Mouse (Mus musculus) ES-Bruce4 (cell line): Measurements from ENCODE around the gene Dll4. TPM values are rescaled to one million over a fixed set of nuclear protein-coding genes. Genes with fewer than 3 reads are reported as not detected.

ENCODE experiments used
- H3K27ac ChIP-seq: 2 replicates; pipeline ENCODE4 v1.5.1; 2012; ENCODE audit warnings: low read length, inconsistent platforms; ENCODE audit not compliant: insufficient read depth
- H3K27me3 ChIP-seq: 2 replicates; pipeline ENCODE4 v1.6.1; 2012; ENCODE audit warnings: mild to moderate bottlenecking, low read length, inconsistent platforms; ENCODE audit not compliant: control insufficient read depth, poor library complexity, insufficient read depth, severe bottlenecking
- H3K36me3 ChIP-seq: 2 replicates; pipeline ENCODE4 v1.6.1; 2012; ENCODE audit warnings: inconsistent platforms, mild to moderate bottlenecking, low read length, moderate library complexity; ENCODE audit not compliant: control insufficient read depth, poor library complexity, insufficient read depth, severe bottlenecking
- H3K4me1 ChIP-seq: one replicate; pipeline ENCODE4 v1.8.1; 2011; ENCODE audit warnings: low read length; ENCODE audit not compliant: control insufficient read depth, insufficient read depth
- H3K4me3 ChIP-seq: 2 replicates; pipeline ENCODE4 v1.5.1; 2011; ENCODE audit warnings: low read depth, mild to moderate bottlenecking, low read length
- H3K9ac ChIP-seq: 2 replicates; pipeline ENCODE4 v1.6.1; 2012; ENCODE audit warnings: low read depth, mild to moderate bottlenecking, inconsistent platforms; ENCODE audit not compliant: poor library complexity, severe bottlenecking
- H3K9me3 ChIP-seq: replicated peaks from 2 replicates; pipeline ENCODE4 v1.6.1; 2012; ENCODE audit warnings: mild to moderate bottlenecking, low read length, inconsistent platforms; ENCODE audit not compliant: control insufficient read depth, poor library complexity, insufficient read depth, severe bottlenecking
- CTCF ChIP-seq: IDR thresholded peaks from one replicate; pipeline ENCODE4 v1.8.1; 2011; ENCODE audit warnings: low read depth, low read length
- EP300 ChIP-seq: IDR thresholded peaks from 2 replicates; pipeline ENCODE4 v1.6.1; 2011; ENCODE audit warnings: low read depth, low read length; ENCODE audit not compliant: insufficient read depth
- POLR2A ChIP-seq: IDR thresholded peaks from one replicate; pipeline ENCODE4 v1.8.1; 2011; ENCODE audit warnings: low read length; ENCODE audit not compliant: insufficient read depth
- polyA plus RNA-seq: library from polyadenylated mRNA; stranded (reverse); fragments of >200 nt; gene quantifications from 2 replicates; pipeline ENCODE4 v1.2.4, GENCODE M21; 2011; ENCODE audit warnings: low read depth; ENCODE audit not compliant: missing spikeins, insufficient read depth, insufficient read length

Gene Dll4
- polyA plus RNA-seq, 1 experiment: not detected

DNA sequence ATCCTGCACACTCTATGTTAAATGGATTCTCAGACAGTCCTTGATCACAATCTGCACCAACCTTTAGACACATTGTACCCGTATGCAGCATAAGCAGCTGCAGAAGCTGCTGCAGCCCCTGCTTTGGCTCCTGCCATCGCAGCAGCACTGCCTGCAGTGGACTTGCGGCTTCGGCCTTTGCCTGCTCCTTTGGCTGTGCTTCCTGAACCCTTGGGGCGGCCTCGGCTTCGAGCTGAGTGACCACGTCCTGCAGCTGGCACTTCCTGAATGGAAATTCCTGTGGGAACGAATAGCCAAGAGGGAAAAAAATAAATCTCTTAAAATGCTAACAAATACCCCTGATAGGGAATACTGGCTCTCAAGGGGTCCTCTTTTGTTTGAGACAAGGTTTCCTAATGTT lies 51.7 kb downstream of the Dll4 start:
- Histone ChIP-seq H3K9ac (no peak overlapping the region), H3K36me3 (peaks cover 51% of the 10 kb centered on the region), H3K4me1 (no peaks in the 10 kb centered on the region), H3K27ac (no peak overlapping the region), H3K4me3 (no peak overlapping the region), H3K9me3 (no peaks in the 10 kb centered on the region), H3K27me3 (no peaks in the 10 kb centered on the region)
- TF ChIP-seq EP300 (no peak), POLR2A (no peak), CTCF (no peak)

DNA sequence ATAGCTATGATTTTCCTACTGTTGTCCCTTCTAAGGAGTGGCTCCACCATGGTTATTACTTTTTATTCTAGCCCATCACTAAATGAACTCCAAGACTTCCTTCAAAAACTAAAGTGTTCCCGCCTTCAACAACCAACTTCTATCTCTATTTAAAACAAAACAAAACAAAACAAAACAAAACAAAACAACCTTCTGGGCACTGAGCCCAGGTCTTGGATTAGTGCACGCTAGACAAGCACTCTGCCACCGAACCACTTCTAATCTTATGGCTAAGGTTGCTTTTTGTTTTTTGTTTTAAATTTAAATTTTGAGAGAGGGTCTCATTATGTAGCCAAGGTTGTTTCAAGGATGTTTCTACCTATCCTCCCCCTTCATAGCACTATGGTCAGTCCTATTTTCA lies 52.2 kb downstream of the Dll4 start:
- no peak for TF ChIP-seq CTCF
- TF ChIP-seq POLR2A: no peak
- TF ChIP-seq EP300: no peak
- Histone ChIP-seq H3K4me3 (no peak overlapping the region), H3K27ac (no peak overlapping the region), H3K36me3 (peaks cover 50% of the 10 kb centered on the region), H3K4me1 (no peaks in the 10 kb centered on the region), H3K9ac (no peak overlapping the region), H3K27me3 (no peaks in the 10 kb centered on the region), H3K9me3 (no peaks in the 10 kb centered on the region)

- no peak overlapping the region for H3K4me3 ChIP-seq
- no peaks in the 10 kb centered on the region for H3K9me3 ChIP-seq
- no peak overlapping the region for H3K27ac ChIP-seq
- no peaks in the 10 kb centered on the region for H3K4me1 ChIP-seq
- H3K27me3 ChIP-seq: no peaks in the 10 kb centered on the region
- no peak overlapping the region for H3K9ac ChIP-seq
- no peak for TF ChIP-seq EP300
- no peak for TF ChIP-seq CTCF
- TF ChIP-seq POLR2A: no peak
- peaks cover 57% of the 10 kb centered on the region for H3K36me3 ChIP-seq
These were observed 53.9 kb downstream of the Dll4 start for GRCm38 (mm10) chr2:119379455-119379854.

Other genes with a start within 250 kb of the Dll4 start
- 117 and 128 TPM in 2 replicates for gene Rad51, start 213.0 kb upstream of the Dll4 start, polyA plus RNA-seq
- 22.0 and 25.4 TPM in 2 replicates for gene Rmdn3, start 168.8 kb upstream of the Dll4 start, polyA plus RNA-seq
- 2.2 and 6.0 TPM in 2 replicates for gene Gchfr, start 158.0 kb upstream of the Dll4 start, polyA plus RNA-seq
- gene Gm14137, start 151.3 kb upstream of the Dll4 start, polyA plus RNA-seq: 0.21 TPM in 1 of 2 replicates, not detected in the other
- 11.9 and 13.4 TPM in 2 replicates for gene Zfyve19, start 117.2 kb upstream of the Dll4 start, polyA plus RNA-seq
- gene Dnajc17, start 117.0 kb upstream of the Dll4 start, polyA plus RNA-seq: 12.0 and 12.5 TPM in 2 replicates
- not detected in 2 replicates for gene Ppp1r14d, start 95.9 kb upstream of the Dll4 start, polyA plus RNA-seq
- 57.3 and 71.4 TPM in 2 replicates for gene Spint1, start 88.4 kb upstream of the Dll4 start, polyA plus RNA-seq
- gene Rhov, start 54.5 kb upstream of the Dll4 start, polyA plus RNA-seq: 0.36 and 0.78 TPM in 2 replicates
- gene Vps18, start 37.0 kb upstream of the Dll4 start, polyA plus RNA-seq: 11.7 and 12.8 TPM in 2 replicates
- 3.6 and 3.8 TPM in 2 replicates for gene Chac1, start 25.4 kb downstream of the Dll4 start, polyA plus RNA-seq
- gene Ino80, start 151.9 kb downstream of the Dll4 start, polyA plus RNA-seq: 27.8 and 28.0 TPM in 2 replicates
- 1.8 and 2.4 TPM in 2 replicates for gene Exd1, start 221.8 kb downstream of the Dll4 start, polyA plus RNA-seq
- 50.6 and 52.6 TPM in 2 replicates for gene Chp1, start 221.9 kb downstream of the Dll4 start, polyA plus RNA-seq